Mouse (Mus musculus): ENCODE results near the gene Npcd.

DNA sequence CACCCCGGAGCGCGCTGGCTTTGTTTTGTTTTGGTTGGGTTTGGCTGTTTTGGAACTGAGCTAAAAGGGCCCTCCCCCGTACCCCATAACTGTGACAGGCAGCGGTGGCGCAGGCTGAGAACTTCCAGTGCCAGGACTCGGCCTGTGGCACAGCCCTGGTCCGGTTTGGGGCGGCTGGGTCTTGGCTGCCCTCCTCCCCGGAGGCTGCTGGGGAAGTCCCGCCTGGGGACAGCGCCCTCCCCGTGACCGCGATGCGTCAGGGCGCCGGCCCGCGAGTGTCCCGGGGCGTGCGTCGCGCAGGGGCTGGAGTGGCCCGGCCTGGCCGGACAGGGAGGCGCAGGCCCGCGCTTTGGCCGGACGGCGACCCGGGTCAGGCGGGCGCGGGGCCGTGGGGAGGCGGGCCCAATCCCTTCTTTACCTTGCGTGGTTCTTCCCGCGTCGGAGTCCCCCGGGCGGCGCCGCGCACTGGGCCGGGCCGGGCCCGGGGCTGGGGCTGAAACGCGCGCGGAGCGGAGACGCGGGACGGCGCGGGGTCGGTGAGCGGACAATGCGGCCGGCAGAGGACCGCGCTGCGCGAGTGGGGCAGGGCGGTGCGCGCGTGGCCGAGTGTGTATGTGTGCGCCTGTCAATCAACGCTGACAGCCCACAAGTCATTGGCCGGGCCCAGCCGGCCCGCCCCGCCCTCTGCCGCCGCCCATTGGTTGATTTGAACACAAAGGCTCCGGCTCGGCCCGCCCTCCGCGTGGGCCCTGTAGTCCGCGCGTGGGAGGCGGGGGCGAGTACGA, 91.9 kb downstream of the Npcd start, which contains the start of gene Sun2:
- TF ChIP-seq CTCF (IDR thresholded peaks at IDR 0.05; ENCODE audit: extremely low read depth, insufficient read length, insufficient replicate concordance, low read depth, low read length) (no peak), POLR2A (IDR thresholded peaks at IDR 0.05; ENCODE audit: low read depth, low read length) (peak; percentile 27; the same call in 1 of the 2 replicates)
